Mouse (Mus musculus) WW6 (cell line): ENCODE data around the gene Trib2.

Experiments
- DNase-seq: peaks from one replicate; pipeline ENCODE4 v3.0.0-alpha.2; 2013; ENCODE audit warnings: low read depth, low spot score

The Trib2 gene

GRCm38 (mm10) chr12:15816740-15817178, at the start of gene Trib2:
Trib2 (minus strand) TSS chr12:15816922.
- DNase-seq, result peak; percentile 65

GRCm38 (mm10) chr12:15858005-15858404, 41.3 kb upstream of the Trib2 start:
- DNase-seq, result no peak

GRCm38 (mm10) chr12:15855891-15856290, 39.2 kb upstream of the Trib2 start:
- DNase-seq, result no peak

GRCm38 (mm10) chr12:15852781-15853180, 36.1 kb upstream of the Trib2 start:
- no peak for DNase-seq

GRCm38 (mm10) chr12:15852031-15852430, 35.3 kb upstream of the Trib2 start:
- no peak for DNase-seq

- no peak for DNase-seq
Observed at GRCm38 (mm10) chr12:15850441-15850895, 33.7 kb upstream of the Trib2 start.

- no peak for DNase-seq
Observed at GRCm38 (mm10) chr12:15849861-15850294, 33.2 kb upstream of the Trib2 start.

GRCm38 (mm10) chr12:15848391-15848790, 31.7 kb upstream of the Trib2 start:
- DNase-seq, result no peak

GRCm38 (mm10) chr12:15844701-15845100, 28.0 kb upstream of the Trib2 start:
- no peak for DNase-seq

- no peak for DNase-seq
Observed at GRCm38 (mm10) chr12:15840864-15841557, 24.3 kb upstream of the Trib2 start.

GRCm38 (mm10) chr12:15838201-15838600, 21.5 kb upstream of the Trib2 start:
- no peak for DNase-seq

- no peak for DNase-seq
Observed at GRCm38 (mm10) chr12:15837566-15837965, 20.8 kb upstream of the Trib2 start.

GRCm38 (mm10) chr12:15832674-15833052, 15.9 kb upstream of the Trib2 start:
- DNase-seq, result no peak

GRCm38 (mm10) chr12:15831941-15832673, 15.4 kb upstream of the Trib2 start:
- DNase-seq, result no peak

- DNase-seq, result no peak
Observed at GRCm38 (mm10) chr12:15830750-15831149, 14.0 kb upstream of the Trib2 start.

GRCm38 (mm10) chr12:15828815-15829398, 12.2 kb upstream of the Trib2 start:
- DNase-seq, result no peak

- DNase-seq, result no peak
Observed at GRCm38 (mm10) chr12:15821019-15821418, 4.3 kb upstream of the Trib2 start.

- DNase-seq, result no peak
Observed at GRCm38 (mm10) chr12:15817365-15817764, 643 bp upstream of the Trib2 start.

GRCm38 (mm10) chr12:15816254-15816605, 492 bp downstream of the Trib2 start:
- peak; percentile 11 for DNase-seq

- peak; percentile 22 for DNase-seq
Observed at GRCm38 (mm10) chr12:15815576-15816253, 1.0 kb downstream of the Trib2 start.

- DNase-seq, result no peak
Observed at GRCm38 (mm10) chr12:15815170-15815575, 1.5 kb downstream of the Trib2 start.
